Mouse (Mus musculus): ENCODE measurements at regions not wholly inside any gene's neighbourhood (a gene's known extent, or its start where the extent isn't known, plus 50 kb on each side); places are given as distances from the start of the nearest gene placed in this dataset.

DNA sequence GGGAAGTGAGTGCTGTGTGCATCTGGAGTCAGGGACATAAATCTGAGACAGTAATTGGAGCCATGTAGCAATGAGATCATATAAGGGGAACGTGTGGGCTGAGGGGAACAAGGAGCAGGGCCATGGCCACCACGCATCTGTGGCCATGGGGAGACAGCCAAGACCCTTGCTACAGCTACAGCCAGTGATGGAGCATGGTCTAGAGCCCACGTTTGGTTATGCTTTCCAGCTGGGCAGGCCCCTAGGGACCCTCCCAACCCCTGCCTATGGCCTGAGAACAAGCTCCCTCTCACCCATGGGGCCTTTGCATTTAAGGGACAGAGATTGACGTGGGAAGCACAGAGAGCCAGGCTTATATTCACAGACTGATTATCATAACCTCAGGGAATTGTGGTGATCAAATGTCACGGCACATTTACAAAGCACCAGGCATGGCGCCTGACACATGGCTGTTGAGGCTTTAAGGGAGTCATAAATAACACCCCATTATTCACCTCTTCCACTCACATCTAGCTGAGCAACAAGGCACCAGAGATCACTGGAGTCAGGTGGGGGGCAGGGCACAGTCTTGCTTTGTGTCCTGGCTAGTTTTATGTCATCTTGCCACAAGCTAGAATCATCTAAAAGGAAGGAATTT lies 118.8 kb downstream of the Ptpn20 start:
- TF ChIP-seq GATA1 (IDR thresholded peaks at IDR 0.05; ENCODE audit: borderline replicate concordance, low read length) (no peak), CTCF (IDR thresholded peaks at IDR 0.05; ENCODE audit: low read depth, low read length) (no peak)

All from G1E (cell line).